Mouse (Mus musculus): ENCODE measurements around the gene Fgfr2.

The Fgfr2 gene

GRCm38 (mm10) chr7:131978609-131979008 lies 1144.5 kb downstream of the Fgfr2 start:
- no peak for DNase-seq

- no peak for DNase-seq
These were observed 1147.3 kb downstream of the Fgfr2 start for GRCm38 (mm10) chr7:131975867-131976266.

GRCm38 (mm10) chr7:131970255-131970654 lies 1152.9 kb downstream of the Fgfr2 start:
- no peak for DNase-seq

GRCm38 (mm10) chr7:131966916-131967494 lies 1156.1 kb downstream of the Fgfr2 start:
- DNase-seq: no peak

- DNase-seq: no peak
These were observed 1156.9 kb downstream of the Fgfr2 start, which contains the start of gene Gpr26 for GRCm38 (mm10) chr7:131966023-131966915. Gene Gpr26 (plus strand): TSS chr7:131966460.

GRCm38 (mm10) chr7:131960551-131960950 lies 1162.6 kb downstream of the Fgfr2 start:
- no peak for DNase-seq

GRCm38 (mm10) chr7:131958705-131959104 lies 1164.4 kb downstream of the Fgfr2 start:
- no peak for DNase-seq

- DNase-seq: no peak
These were observed 1169.7 kb downstream of the Fgfr2 start for GRCm38 (mm10) chr7:131953402-131953801.

- no peak for DNase-seq
These were observed 1172.0 kb downstream of the Fgfr2 start for GRCm38 (mm10) chr7:131951131-131951530.

GRCm38 (mm10) chr7:131937611-131938010 lies 1185.5 kb downstream of the Fgfr2 start:
- DNase-seq: no peak

GRCm38 (mm10) chr7:131927288-131928050 lies 1195.7 kb downstream of the Fgfr2 start:
- no peak for DNase-seq

- DNase-seq: no peak
These were observed 1205.8 kb downstream of the Fgfr2 start for GRCm38 (mm10) chr7:131917384-131917783.

- no peak for DNase-seq
These were observed 1213.5 kb downstream of the Fgfr2 start for GRCm38 (mm10) chr7:131909611-131910010.

GRCm38 (mm10) chr7:131906499-131907190 lies 1216.5 kb downstream of the Fgfr2 start:
- DNase-seq: no peak

GRCm38 (mm10) chr7:131899356-131899755 lies 1223.8 kb downstream of the Fgfr2 start:
- peak; percentile 71 for DNase-seq

- DNase-seq: peak; percentile 58
These were observed 1225.9 kb downstream of the Fgfr2 start for GRCm38 (mm10) chr7:131897282-131897681.

GRCm38 (mm10) chr7:131882824-131883223 lies 1240.3 kb downstream of the Fgfr2 start:
- no peak for DNase-seq

GRCm38 (mm10) chr7:131881876-131882615 lies 1241.1 kb downstream of the Fgfr2 start:
- DNase-seq: peak; percentile 46

- DNase-seq: no peak
These were observed 1243.0 kb downstream of the Fgfr2 start for GRCm38 (mm10) chr7:131880150-131880549.

- no peak for DNase-seq
These were observed 1244.3 kb downstream of the Fgfr2 start for GRCm38 (mm10) chr7:131878846-131879245.

GRCm38 (mm10) chr7:131861157-131861556 lies 1262.0 kb downstream of the Fgfr2 start:
- no peak for DNase-seq

GRCm38 (mm10) chr7:131855641-131856040 lies 1267.5 kb downstream of the Fgfr2 start:
- DNase-seq: no peak

Data from cerebellum, adult 9-10 months (tissue).